Mouse (Mus musculus): ENCODE measurements around the gene H2-Q2. TPM values are rescaled to one million over a fixed set of nuclear protein-coding genes. Genes with fewer than 3 reads are reported as not detected.

H2-Q2 gene
- polyA plus RNA-seq (2017; shearing (Covaris generic)): 12.5 TPM

GRCm38 (mm10) chr17:35342071-35342671 lies at the start of gene H2-Q2:
Gene H2-Q2, plus strand, starts transcription at chr17:35342242.

GRCm38 (mm10) chr17:35320327-35321081 lies 21.5 kb upstream of the H2-Q2 start, which contains the start of gene H2-Q1:
Gene H2-Q1, plus strand, starts transcription at chr17:35320405.

GRCm38 (mm10) chr17:35379369-35379728 lies 37.3 kb downstream of the H2-Q2 start, which contains the start of gene H2-Q4:
Gene H2-Q4, plus strand, starts transcription at chr17:35379617.

Other genes starting within 250 kb of the H2-Q2 start
- not detected for gene Ly6g5c, start 234.0 kb upstream of the H2-Q2 start, polyA plus RNA-seq (2017; shearing (Covaris generic))
- gene Ly6g5b, start 226.8 kb upstream of the H2-Q2 start, polyA plus RNA-seq (2017; shearing (Covaris generic)): 1.1 TPM
- 52.4 TPM for gene Gpank1, start 220.8 kb upstream of the H2-Q2 start, polyA plus RNA-seq (2017; shearing (Covaris generic))
- 244 TPM for gene Csnk2b, start 220.2 kb upstream of the H2-Q2 start, polyA plus RNA-seq (2017; shearing (Covaris generic))
- gene D17H6S53E, start 215.9 kb upstream of the H2-Q2 start, polyA plus RNA-seq (2017; shearing (Covaris generic)): 3.3 TPM
- not detected for gene Apom, start 210.2 kb upstream of the H2-Q2 start, polyA plus RNA-seq (2017; shearing (Covaris generic))
- 57.1 TPM for gene Bag6, start 207.1 kb upstream of the H2-Q2 start, polyA plus RNA-seq (2017; shearing (Covaris generic))
- gene Prrc2a, start 177.3 kb upstream of the H2-Q2 start, polyA plus RNA-seq (2017; shearing (Covaris generic)): 26.9 TPM
- gene Aif1, start 166.2 kb upstream of the H2-Q2 start, polyA plus RNA-seq (2017; shearing (Covaris generic)): 2.2 TPM
- 8.7 TPM for gene Lst1, start 153.8 kb upstream of the H2-Q2 start, polyA plus RNA-seq (2017; shearing (Covaris generic))
- gene Ltb, start 147.8 kb upstream of the H2-Q2 start, polyA plus RNA-seq (2017; shearing (Covaris generic)): 2,032 TPM
- 40.7 TPM for gene Tnf, start 140.2 kb upstream of the H2-Q2 start, polyA plus RNA-seq (2017; shearing (Covaris generic))
- 158 TPM for gene Lta, start 136.9 kb upstream of the H2-Q2 start, polyA plus RNA-seq (2017; shearing (Covaris generic))
- 1.4 TPM for gene Gm16181, start 121.4 kb upstream of the H2-Q2 start, polyA plus RNA-seq (2017; shearing (Covaris generic))
- 5.4 TPM for gene Atp6v1g2, start 108.6 kb upstream of the H2-Q2 start, polyA plus RNA-seq (2017; shearing (Covaris generic))
- gene Nfkbil1, start 106.5 kb upstream of the H2-Q2 start, polyA plus RNA-seq (2017; shearing (Covaris generic)): 22.3 TPM
- 249 TPM for gene Ddx39b, start 100.5 kb upstream of the H2-Q2 start, polyA plus RNA-seq (2017; shearing (Covaris generic))
- gene H2-D1, start 79.5 kb upstream of the H2-Q2 start, polyA plus RNA-seq (2017; shearing (Covaris generic)): 5,785 TPM
- gene H2-Q1, start 21.8 kb upstream of the H2-Q2 start, polyA plus RNA-seq (2017; shearing (Covaris generic)): 0.17 TPM
- gene H2-Q4, start 37.4 kb downstream of the H2-Q2 start, polyA plus RNA-seq (2017; shearing (Covaris generic)): 40.5 TPM
- gene H2-Q6, start 82.6 kb downstream of the H2-Q2 start, polyA plus RNA-seq (2017; shearing (Covaris generic)): 632 TPM
- gene H2-Q7, start 96.9 kb downstream of the H2-Q2 start, polyA plus RNA-seq (2017; shearing (Covaris generic)): 2,029 TPM
- 20.6 TPM for gene H2-Q10, start 127.8 kb downstream of the H2-Q2 start, polyA plus RNA-seq (2017; shearing (Covaris generic))
- gene Pou5f1, start 163.8 kb downstream of the H2-Q2 start, polyA plus RNA-seq (2017; shearing (Covaris generic)): 0.13 TPM
- 14.8 TPM for gene Tcf19, start 174.6 kb downstream of the H2-Q2 start, polyA plus RNA-seq (2017; shearing (Covaris generic))
- gene Cchcr1, start 174.9 kb downstream of the H2-Q2 start, polyA plus RNA-seq (2017; shearing (Covaris generic)): 9.9 TPM
- not detected for gene Psors1c2, start 191.0 kb downstream of the H2-Q2 start, polyA plus RNA-seq (2017; shearing (Covaris generic))
- not detected for gene Cdsn, start 209.9 kb downstream of the H2-Q2 start, polyA plus RNA-seq (2017; shearing (Covaris generic))
- gene 2300002M23Rik, start 225.2 kb downstream of the H2-Q2 start, polyA plus RNA-seq (2017; shearing (Covaris generic)): not detected

All from CD4-positive, CD25-positive, alpha-beta regulatory T cell (primary cell).